Mouse (Mus musculus) cerebellum, adult (tissue): ENCODE results near the gene Lyg1.
"Not testable (repeated sequence)": the region's sequence is repeated elsewhere in the genome, so short reads cannot be mapped to it uniquely, and the experiment has no call there.

Experiments used
- ATAC-seq: cut with Nextera tagmentation; 2 replicates; pipeline ENCODE4 v1.9.2; 2017; ENCODE audit warnings: mild to moderate bottlenecking, moderate library complexity, mixed read lengths; ENCODE audit not compliant: insufficient number of reproducible peaks, low FRiP score, low TSS enrichment

Gene Lyg1

DNA sequence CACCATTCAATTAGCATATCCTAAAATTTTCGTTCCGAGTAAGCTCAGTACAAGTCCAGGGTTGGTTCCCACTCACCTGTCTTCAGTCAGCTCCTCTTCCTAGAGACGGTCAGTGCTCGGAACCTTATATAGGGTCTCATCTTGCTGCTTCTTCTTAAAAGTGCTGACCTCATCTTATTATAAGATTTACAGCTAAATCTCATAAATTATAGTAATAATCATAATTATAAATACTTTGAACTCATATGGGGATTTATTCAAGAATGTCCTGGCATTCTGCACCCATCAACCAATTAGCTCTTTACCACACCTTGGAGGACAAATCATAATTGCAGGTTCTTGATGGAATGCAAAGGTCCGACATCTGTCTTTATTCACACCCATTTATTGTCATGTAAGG lies at the start of gene Lyg1:
Gene Lyg1 (minus strand): TSS at position 101 of the 400 bp plus-strand sequence.
- ATAC-seq = no peak

DNA sequence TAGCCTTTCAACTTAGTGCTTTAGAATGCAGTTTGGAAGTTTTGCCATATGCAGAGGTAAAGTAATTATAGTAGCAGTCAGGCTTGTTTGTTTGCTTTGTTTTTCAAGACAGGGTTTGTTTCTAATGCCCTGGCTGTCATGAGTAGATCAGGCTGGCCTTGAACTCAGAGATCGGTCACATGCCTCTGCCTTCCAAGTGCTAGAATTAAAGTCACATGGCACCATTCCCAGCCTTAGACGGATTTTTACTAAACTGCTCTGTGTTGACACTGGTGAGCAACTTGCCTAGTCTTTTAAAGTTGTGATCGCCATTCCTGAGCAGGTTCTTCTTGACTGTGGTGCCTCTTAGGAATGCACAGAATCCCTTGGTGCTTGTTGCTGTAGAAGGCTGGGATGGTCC lies 49.2 kb upstream of the Lyg1 start:
- ATAC-seq = no peak

DNA sequence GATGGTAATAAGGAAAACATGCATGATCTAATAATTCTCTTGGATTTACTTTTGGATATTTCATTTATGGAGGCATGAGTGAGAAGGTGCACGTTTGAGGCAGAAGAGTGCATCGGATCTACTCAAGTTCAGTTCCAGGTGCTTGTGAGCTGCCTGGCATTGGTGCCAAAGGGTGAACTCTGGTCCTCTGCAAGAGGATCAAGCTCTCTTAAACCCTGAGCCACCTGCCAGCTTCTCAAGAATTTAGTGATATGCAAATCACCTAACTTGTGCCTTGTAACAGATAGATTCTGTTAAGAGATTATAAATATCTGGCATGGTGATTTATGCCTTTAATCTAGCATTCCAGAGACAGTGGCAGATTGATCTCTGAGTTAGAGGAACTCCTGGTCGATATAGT lies 45.5 kb upstream of the Lyg1 start:
- no peak for ATAC-seq

DNA sequence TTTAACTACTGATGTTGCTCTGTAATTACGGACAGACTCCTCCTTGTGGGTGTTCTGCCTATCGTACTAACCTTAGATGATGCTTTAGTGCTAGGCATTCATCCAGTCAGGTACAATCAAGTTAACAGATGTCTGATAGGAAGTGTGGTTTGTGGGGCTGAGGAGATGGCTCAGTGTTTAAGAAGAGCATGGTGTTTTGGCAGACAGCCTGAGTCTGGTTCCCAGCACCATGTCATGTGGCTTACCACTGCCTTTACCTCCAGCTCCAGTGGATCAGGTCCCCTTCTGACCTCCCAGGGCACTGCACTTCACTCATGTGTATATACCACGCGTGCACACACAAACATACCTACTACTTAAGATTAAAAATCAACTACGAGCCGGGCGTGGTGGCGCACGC lies 44.4 kb upstream of the Lyg1 start:
- ATAC-seq = no peak

DNA sequence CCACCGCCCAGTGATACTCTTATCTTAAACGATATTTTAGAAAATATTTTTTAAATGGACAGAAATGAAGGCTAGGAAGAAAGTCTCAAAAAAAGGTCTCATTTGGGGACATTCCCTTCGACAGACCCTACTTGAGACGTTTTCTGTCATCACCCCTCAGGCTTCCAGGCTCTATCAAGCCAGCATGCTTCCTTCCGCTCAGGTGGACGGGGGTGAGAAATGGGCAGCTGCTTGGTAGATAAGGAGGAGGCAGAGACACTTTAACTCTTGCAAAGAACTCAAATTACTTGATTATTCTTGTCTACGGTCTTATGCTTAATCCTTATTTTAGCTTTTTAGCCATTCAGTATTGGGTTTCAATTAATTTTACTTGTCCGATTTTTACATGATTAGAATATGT lies 43.3 kb upstream of the Lyg1 start:
- no peak for ATAC-seq

DNA sequence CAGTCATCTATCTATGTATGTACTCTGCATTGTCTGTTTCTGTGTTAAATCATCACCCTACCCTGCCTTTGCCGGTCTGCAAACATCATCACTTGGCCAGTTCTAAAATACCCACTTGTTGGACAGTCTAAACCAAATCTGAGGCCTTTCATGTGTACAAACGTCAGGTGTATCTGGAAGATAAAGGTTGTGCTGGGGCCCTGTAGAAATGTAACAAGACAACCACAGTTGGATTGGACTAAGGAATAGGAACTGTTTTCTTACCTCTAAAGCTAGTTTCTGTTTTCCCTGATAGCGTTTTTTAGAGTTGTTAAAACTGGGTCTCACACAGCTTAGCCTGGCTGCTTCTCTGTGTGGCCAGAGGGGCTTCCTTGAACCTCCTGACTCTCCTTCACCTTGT lies 42.0 kb upstream of the Lyg1 start:
- ATAC-seq = no peak

DNA sequence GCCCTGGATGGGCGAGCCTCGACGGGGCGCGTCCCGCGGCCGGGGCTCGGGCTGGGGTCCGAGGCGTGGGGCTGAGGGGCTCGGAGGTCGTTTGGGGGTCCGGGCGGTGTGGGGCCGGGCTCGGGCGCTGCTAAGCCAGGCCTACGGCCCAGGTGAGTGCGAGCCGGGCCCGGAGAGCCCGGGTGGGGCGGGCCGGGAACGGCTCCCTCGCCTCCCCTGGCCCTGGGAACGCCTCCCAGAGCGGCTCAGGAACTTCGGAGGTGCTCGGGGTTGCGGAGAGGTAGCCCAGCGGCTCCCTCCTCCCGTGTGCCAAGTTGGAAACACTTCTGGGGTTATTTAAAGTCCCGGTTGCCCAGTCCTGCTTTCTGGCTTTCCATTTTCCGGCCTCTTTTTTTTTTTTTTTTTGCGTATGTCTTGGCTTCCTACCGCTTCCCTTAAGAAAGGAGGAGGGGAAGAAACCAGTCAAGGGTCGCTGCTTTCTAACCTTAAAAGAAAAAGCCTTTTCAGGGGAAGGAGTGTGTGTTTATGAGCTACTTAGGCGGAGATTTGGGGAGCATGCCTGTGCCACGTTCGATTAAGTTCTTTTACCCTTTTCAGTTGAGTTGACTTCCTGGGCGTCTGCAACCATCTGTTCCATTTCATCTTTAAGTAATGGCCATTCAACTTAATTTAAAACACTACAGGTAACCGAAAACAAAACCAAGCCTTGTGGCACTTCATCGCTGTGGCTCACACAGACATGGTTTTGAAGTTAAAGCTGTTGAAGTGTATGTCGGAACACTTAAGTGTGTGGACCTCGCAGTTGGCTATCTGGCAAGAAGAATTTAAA lies 41.0 kb upstream of the Lyg1 start:
- no peak; the same call in none of the 2 replicates for ATAC-seq

DNA sequence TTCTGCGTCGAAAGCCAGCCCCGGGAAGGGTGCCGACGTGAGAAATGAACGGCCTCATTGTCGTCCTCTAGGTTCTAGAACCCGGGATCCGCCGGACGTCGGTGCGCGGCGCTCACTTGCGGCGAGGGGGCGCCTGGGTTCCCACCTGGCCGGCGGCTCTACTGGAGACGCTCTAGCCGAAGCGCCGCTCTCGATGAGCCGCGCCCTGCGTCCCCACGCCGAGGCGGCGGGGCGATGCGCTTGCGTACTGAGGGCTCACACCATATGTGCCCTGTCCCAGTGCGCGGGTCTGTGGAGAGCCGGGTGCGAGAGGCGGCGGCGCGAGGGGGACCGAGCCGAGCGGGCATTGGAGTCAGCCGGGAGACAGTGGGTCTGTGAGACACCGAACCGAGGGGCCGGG lies 40.3 kb upstream of the Lyg1 start, which contains the start of the genes Txndc9 and Eif5b:
Gene Txndc9 (minus strand): TSS at position 27 of the 400 bp plus-strand sequence.
Gene Eif5b (plus strand): TSS at position 144 of the 400 bp plus-strand sequence.
- peak; percentile 92 for ATAC-seq

DNA sequence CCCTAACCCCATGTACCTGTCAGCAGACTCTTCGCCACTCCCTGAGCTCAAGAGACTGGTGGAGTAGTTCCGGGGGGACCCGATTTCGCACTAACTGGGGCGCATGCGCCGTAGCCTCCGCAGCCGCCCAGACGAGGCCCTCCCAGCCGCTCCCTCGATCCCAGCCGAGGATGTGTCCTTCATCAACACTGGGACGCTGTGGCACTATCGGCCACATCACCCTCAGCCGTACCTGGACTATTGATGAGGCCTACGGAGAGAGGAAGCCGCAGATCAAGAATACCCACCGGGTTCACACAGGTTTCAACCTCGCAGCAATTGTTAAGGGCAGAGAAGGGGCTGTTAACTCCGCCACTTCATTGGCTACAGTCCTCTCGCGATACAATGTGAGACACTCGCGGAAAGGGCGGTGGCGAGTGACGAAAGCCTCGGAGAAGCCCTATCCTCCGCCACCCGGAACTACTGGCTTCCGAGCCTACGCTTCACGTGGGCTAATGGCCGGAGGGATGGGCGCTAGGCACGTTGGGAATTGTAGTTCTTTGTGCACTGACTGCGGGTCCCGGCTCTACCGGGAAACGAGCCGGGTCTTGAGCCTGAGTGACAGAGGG lies 39.4 kb upstream of the Lyg1 start:
- peak; percentile 94 for ATAC-seq

DNA sequence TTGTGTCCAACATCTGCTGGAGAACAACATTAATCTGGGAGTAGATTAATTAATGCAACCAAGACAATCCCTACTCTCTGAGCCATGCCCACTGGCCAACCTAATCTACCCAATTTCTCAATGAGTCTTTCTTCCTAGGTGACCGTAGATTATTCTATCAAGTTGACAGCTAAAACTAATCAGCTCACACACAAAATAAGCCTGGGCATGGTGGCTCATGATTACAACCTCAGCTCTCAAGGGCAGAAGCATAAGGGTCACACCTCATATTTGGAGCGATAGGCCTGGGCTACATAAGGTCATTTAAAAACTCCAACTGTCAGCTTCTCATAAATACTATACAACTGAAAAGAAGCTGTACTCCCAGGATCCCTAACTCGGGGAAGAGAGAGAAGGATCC lies 38.7 kb upstream of the Lyg1 start:
- ATAC-seq = no peak

DNA sequence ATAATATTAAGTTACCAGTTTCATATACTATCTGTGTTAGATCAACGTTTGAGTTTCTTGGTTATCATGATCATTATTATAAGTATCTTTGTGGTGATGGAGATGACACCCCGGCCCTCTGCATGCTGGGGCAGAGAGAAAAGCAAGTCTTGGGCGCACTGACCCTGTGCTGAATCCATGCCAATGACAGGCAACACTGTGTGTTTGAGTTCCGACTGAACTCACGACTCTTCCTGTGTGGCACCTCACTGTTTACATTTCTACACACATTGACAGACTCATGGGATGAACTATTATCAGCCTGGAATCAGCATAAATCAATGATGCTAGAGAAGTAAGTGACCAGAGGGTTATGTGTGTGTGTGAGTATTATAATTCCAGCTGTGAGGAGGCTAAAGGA lies 30.3 kb upstream of the Lyg1 start:
- ATAC-seq = no peak

DNA sequence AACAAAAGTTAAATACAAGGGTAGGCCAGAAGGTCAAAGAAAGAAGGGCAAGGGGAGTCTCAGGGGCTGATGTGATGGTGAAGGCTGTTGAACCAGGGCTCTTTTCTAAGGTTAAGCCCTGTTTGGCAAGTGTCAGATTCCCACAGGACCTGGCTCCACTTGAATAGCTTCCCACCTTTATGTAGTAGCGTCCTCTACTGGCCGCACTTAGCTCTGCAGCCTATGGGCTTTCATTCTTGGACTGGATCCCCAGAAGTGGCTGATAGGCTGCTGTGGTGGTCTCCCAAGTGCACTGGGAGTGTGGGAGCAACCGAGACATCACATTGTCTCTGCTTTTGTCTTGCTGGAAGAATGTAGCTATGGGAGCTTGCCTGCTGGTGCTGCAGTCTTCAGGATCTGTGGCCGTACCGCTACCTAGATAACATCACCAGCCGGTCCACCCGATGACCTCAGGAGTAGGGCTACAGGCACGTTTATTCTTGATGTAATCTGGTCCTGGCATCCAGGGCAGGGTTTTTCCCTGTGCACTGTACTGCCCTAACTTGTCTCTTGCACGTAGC lies 28.3 kb upstream of the Lyg1 start:
- no peak for ATAC-seq

DNA sequence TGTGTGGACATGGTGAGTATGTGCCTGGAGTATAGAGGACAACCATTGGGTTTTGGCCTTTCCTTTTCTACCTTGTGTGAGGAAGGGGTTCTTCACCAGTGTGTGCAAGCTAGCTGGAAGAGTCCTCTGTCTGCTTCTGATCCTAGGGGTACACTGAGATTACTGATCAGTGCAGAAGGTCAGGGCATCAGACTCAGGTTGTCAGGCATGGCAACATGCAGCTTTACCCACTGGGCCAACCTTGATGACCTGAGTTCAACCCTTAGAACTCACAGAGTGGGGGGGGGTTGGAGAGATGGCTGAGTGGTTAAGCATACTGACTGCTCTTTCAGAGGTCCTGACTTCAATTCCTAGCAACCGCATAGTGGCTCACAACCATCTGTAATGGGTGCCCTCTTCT lies 26.8 kb upstream of the Lyg1 start:
- ATAC-seq = no peak

DNA sequence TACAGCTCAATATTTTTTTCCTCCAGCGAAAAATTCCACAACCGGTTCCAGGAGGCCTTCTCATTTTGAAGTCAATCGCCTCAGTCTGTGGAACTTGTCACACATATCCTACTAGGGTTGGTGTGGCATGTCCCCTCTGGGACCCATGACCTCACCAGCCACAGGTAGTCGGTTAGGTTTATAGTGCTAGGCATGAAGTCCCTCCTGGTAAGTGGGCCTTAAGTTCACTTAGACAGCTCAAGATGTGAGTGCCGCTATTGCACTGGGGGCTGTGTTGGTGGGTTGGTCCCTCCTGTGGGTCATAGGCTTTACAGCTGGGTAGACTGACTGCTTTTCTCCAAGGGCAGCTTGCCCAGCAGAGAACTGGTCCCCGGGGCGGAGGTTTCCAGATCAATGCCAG lies 19.7 kb upstream of the Lyg1 start:
- ATAC-seq = no peak

DNA sequence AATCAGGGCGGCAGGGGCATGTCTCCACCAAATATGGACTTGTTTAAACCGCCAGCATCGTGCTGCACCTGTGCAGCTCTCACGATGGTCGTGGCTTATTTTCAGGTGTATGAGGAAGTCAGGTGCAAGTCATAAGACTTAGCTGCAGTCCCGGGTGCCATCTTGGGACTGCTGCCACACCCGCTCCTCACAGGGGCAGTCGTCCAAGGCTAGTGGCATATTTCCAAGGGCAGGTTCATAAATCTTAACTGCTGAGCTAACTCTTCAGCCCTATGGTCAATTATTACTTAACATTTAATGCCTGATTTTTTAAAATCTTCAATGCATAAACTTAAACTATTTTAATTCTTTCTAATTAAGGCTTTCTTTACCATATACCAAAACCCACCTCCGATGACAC lies 19.1 kb upstream of the Lyg1 start:
- not testable (repeated sequence) for ATAC-seq

DNA sequence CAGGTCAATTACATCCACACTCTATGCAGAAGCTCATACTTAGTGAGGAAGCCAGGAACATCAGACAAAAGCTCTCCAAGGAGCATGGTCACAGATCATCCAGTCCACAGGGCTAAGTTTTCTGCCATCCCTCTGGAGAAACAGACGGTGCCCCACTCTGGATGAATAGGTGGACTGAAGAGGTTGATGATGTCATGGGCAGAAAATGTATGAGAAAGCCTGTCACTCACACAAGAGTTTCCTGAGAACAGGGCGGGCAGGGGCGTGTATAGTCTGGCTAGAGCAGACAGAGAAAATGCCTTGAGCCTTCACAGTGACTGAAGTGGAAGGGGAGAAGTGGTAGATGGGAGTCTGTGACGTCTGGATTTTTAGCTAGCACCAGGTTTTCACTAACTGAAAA lies 14.0 kb upstream of the Lyg1 start:
- no peak for ATAC-seq

DNA sequence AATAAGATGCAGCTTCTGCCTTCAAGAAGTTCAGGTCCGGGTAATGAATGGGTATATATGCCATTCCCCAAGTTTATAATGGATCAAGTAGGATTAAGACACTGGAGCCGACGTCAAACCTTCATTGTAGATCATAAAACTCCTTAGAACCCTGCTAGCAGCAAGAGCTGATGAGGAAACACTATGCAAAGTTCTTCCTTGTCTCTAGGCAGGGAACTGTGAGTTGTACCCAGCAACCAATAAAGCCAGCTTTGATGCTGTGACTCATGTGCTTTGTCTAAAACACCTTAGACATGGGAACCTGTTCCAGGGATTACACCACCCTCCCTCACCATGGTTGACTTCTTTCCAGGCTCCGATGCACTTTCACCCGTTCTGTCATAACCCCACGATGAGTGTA lies 11.2 kb upstream of the Lyg1 start:
- ATAC-seq = no peak

DNA sequence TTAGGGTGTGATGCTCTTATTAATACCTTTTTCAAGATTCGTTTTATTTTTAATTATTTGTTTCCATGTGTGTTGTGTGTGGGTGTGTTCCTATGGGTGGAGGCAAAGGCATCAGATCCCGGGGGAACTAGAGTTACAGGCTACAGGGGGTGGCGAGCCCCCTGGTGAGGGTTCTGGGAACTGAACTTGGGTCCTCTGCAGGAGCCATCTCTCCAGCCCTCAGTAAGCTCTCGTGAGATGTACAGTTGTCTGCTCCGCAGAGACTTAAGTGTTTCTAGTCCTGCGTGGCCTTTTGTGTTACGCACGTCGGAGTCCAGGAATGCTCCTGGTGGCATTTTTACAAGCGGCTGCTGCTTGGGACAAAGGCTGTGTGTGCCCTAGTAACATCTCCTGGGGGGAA lies 8.0 kb upstream of the Lyg1 start:
- ATAC-seq = no peak

DNA sequence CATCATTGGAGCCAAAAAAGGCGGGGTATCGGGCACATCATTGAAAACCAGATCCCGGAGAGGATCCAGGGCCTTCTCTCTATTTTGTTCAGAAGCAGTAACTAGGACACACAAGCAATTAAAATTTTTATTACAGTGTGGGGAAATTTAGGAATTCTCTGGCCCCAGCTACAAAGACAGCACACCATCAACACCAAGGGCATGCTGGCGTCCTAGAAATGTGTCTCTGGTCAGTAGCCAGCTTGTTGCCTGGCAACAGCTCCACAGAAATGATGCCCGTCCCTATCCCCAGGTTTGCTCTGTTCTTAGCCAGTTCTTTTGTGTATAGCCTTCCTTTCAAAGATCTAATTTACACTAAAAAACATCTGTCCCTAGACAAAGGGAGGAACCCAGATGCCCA lies 1.9 kb upstream of the Lyg1 start:
- ATAC-seq = no peak

DNA sequence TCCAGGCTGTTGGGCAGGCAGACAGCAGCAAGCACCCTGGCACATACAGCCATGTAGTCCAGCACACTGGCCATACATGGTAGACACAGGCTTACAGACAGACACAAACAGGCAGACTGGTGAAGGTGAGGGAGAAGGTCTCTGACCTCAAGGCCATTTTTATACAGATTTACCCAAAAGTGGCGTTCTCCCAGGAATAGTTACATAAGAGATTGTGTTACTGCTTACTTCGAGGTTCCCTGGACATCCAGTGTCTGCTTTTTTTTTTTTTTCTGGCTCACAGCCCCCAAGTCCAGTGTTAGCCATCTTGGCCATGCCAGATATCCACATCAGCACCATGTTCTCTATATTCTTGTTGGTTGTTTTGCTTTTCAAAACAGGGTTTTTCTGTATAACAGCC lies 957 bp upstream of the Lyg1 start:
- no peak for ATAC-seq

DNA sequence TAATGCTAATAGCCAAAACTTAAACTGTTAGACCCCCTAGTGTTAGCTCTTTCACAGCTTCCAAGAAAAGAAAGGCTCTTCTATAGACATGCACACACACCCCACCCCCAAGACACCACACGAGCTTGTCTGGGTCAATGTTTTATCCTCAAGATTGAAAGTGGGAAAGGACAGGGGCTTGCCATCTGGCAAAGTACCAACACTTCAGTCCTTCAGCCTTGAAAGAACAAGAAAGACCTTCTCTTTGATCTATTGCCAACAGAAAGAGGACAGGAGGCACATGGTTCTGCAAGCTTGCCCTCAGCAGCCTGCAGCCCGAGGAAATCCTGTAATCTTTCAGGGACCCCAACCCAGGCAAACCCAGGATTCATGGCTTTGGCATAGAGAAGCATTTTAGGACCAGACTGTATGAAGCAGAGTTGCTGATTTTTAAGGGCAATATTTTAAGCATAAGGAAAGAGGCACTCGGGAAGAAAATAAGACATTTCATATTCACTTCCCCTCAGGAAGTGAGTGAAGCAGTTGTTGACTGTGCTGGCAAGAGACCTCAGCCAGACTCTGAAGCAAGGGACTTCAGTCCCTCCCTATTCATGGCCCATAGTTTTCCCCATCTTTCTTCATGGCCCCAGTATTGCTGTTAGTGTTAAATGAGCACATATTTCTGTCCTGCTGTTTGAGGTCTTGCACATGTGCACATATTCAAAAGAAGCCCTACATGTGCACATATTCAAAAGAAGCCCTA lies 698 bp downstream of the Lyg1 start:
- ATAC-seq = no peak
